Comparison of ENCODE assay signal across 25 mouse cellular contexts in the genomic region with DNA sequence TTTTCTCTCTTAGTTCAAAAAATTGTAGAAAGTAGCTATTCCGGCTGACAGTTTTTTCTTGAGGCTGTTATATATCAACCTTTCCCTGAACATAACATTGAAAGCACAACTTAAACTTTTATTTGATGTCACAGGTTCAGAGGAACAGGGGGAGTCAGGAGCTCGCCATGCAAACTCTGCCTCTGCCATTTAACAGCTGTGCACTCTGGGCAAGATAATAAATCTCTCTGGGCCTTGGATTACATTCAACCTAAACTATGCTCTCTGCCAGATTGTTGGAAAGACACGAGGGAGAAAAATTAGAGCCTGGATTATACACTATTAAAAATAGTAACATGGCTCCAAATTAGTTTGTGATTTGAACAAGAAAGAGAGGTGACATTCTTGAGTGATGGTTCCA. TPM values are rescaled to one million over a fixed set of nuclear protein-coding genes. Genes with fewer than 3 reads are reported as not detected.
DNase-seq lines count a peak whose midpoint lies in the region; ATAC-seq lines count a peak whose summit lies in the region.
"Had no signal": no experiment of that assay in that cellular context is flagged by ENCODE, and none has a peak within 500 bp of the region (broad histone marks: within the 10 kb centered on the region; RNA-seq: fewer than 3 reads in every experiment).

No protein-coding gene starts in this region.

- peak overlapping the region; percentile 45; the same call in 1 of the 2 replicates for H3K27ac ChIP-seq in kidney, embryonic 16.5 days (ENCODE audit: low read length)
- no peak overlapping the region for H3K27ac ChIP-seq in midbrain, embryonic 11.5 days (ENCODE audit: low read depth, low read length)
- H3K27ac ChIP-seq in midbrain, embryonic 10.5 days (replicated peaks) = no peak overlapping the region
- H3K27ac ChIP-seq: embryonic facial prominence, embryonic 12.5 days; embryonic facial prominence, embryonic 15.5 days; gastrocnemius, adult 2 months; heart, embryonic 10.5 days; heart, embryonic 13.5 days; hindbrain, embryonic 14.5 days; hindbrain, postnatal 0 days had no signal

- H3K36me3 ChIP-seq in kidney, embryonic 16.5 days (ENCODE audit: insufficient read depth, low read length) = no peaks in the 10 kb centered on the region
- H3K36me3 ChIP-seq in midbrain, embryonic 11.5 days (ENCODE audit: control insufficient read depth, insufficient read depth, low read length) = no peaks in the 10 kb centered on the region
- no peaks in the 10 kb centered on the region for H3K36me3 ChIP-seq in midbrain, embryonic 10.5 days
- H3K36me3 ChIP-seq: embryonic facial prominence, embryonic 12.5 days; embryonic facial prominence, embryonic 15.5 days; heart, embryonic 10.5 days; heart, embryonic 13.5 days had no signal

- 30% methylated on average over 3 of the region's 3 CpGs for WGBS in kidney, embryonic 16.5 days
- WGBS in midbrain, embryonic 11.5 days = 86% methylated on average over 3 of the region's 3 CpGs
- 82% methylated on average over 3 of the region's 3 CpGs for WGBS in midbrain, embryonic 10.5 days

- H3K4me2 ChIP-seq in kidney, embryonic 16.5 days (replicated peaks; ENCODE audit: low read depth, low read length) = no peak overlapping the region
- no peak overlapping the region for H3K4me2 ChIP-seq in midbrain, embryonic 11.5 days
- H3K4me2 ChIP-seq: embryonic facial prominence, embryonic 12.5 days; embryonic facial prominence, embryonic 15.5 days; heart, embryonic 13.5 days; hindbrain, embryonic 14.5 days had no signal

- peak; percentile 41 for DNase-seq in heart, adult 11 months
- DNase-seq in heart, adult 9 months (ENCODE audit: low spot score in 2 of 2) = no peak
- DNase-seq in kidney, postnatal 10 days = no peak
- peak; percentile 19 for DNase-seq in midbrain, embryonic 11.5 days (ENCODE audit: low spot score, missing footprints)
- DNase-seq in midbrain, embryonic 10.5 days (ENCODE audit: low spot score) = no peak
- DNase-seq: adrenal gland, postnatal 10 days; adrenal gland, postnatal 36 days; cerebellum, adult 18-20 months; cerebellum, adult 9-10 months; cerebellum, postnatal 14 days; forebrain, postnatal 0 days; gastrocnemius, adult 2 months; gastrocnemius, postnatal 14 days; heart, adult 18-20 months; heart, postnatal 14 days; heart, postnatal 4 days had no signal

- no peaks in the 10 kb centered on the region for H3K27me3 ChIP-seq in kidney, embryonic 16.5 days (ENCODE audit: insufficient read depth, low read length)
- no peaks in the 10 kb centered on the region for H3K27me3 ChIP-seq in midbrain, embryonic 11.5 days (ENCODE audit: control insufficient read depth, insufficient read depth, low read length)
- H3K27me3 ChIP-seq in midbrain, embryonic 10.5 days (ENCODE audit: low read depth, poor library complexity, severe bottlenecking) = no peaks in the 10 kb centered on the region
- H3K27me3 ChIP-seq: embryonic facial prominence, embryonic 12.5 days; embryonic facial prominence, embryonic 15.5 days; heart, embryonic 13.5 days had no signal

- peaks cover 12% of the 10 kb centered on the region for H3K4me1 ChIP-seq in kidney, embryonic 16.5 days (ENCODE audit: insufficient read depth, low read length)
- no peaks in the 10 kb centered on the region for H3K4me1 ChIP-seq in midbrain, embryonic 11.5 days (ENCODE audit: control insufficient read depth, insufficient read depth, low read length)
- no peaks in the 10 kb centered on the region for H3K4me1 ChIP-seq in midbrain, embryonic 10.5 days
- H3K4me1 ChIP-seq: embryonic facial prominence, embryonic 12.5 days; embryonic facial prominence, embryonic 15.5 days had no signal

- no peaks in the 10 kb centered on the region for H3K9me3 ChIP-seq in kidney, embryonic 16.5 days (ENCODE audit: low read length)
- H3K9me3 ChIP-seq in midbrain, embryonic 11.5 days (ENCODE audit: control insufficient read depth, low read length) = no peaks in the 10 kb centered on the region
- H3K9me3 ChIP-seq in midbrain, embryonic 10.5 days (replicated peaks) = no peaks in the 10 kb centered on the region
- H3K9me3 ChIP-seq: embryonic facial prominence, embryonic 12.5 days; embryonic facial prominence, embryonic 15.5 days; heart, embryonic 10.5 days; heart, embryonic 13.5 days had no signal

- H3K9ac ChIP-seq in kidney, embryonic 16.5 days (replicated peaks; ENCODE audit: low read length) = no peak overlapping the region
- no peak overlapping the region for H3K9ac ChIP-seq in midbrain, embryonic 11.5 days (ENCODE audit: low read length)
- H3K9ac ChIP-seq: embryonic facial prominence, embryonic 12.5 days; embryonic facial prominence, embryonic 15.5 days; forebrain, postnatal 0 days; heart, embryonic 13.5 days; hindbrain, embryonic 14.5 days had no signal

- ATAC-seq in kidney, embryonic 16.5 days (ENCODE audit: low FRiP score, low TSS enrichment) = no peak
- no peak for ATAC-seq in midbrain, embryonic 11.5 days (ENCODE audit: low FRiP score)
- ATAC-seq: activated CD4-positive, CD25-positive, alpha-beta regulatory T cell, adult 4 months; forebrain, embryonic 14.5 days; forebrain, postnatal 0 days; hindbrain, postnatal 0 days had no signal

- H3K4me3 ChIP-seq in kidney, embryonic 16.5 days (ENCODE audit: low read length) = no peak overlapping the region
- H3K4me3 ChIP-seq in midbrain, embryonic 11.5 days (ENCODE audit: low read depth, low read length) = no peak overlapping the region
- no peak overlapping the region for H3K4me3 ChIP-seq in midbrain, embryonic 10.5 days
- H3K4me3 ChIP-seq: embryonic facial prominence, embryonic 12.5 days; embryonic facial prominence, embryonic 15.5 days; gastrocnemius, adult 2 months; heart, embryonic 10.5 days; heart, embryonic 13.5 days had no signal

RNA-seq across cellular contexts. Expression of a gene that starts 37.3 kb away (rescaled TPM):
- polyA plus RNA-seq in kidney, embryonic 16.5 days (2015; fragmentation: Nextera tagmentation; extraction: Ambion mirVana) = 34.6 and 39.5 TPM in 2 replicates
- polyA plus RNA-seq in midbrain, embryonic 11.5 days (2014; fragmentation: Nextera tagmentation; extraction: Ambion mirVana) = 43.0 and 45.9 TPM in 2 replicates
- polyA plus RNA-seq in midbrain, embryonic 10.5 days (2016; fragmentation: Nextera tagmentation; extraction: Ambion mirVana) = 46.5 and 53.5 TPM in 2 replicates

Comparison
In these comparisons a context has a peak if more than half of its experiments do, and no peak if none do; other contexts are left out.
1. DNase-seq: peak in heart, adult 11 months (single experiment) and midbrain, embryonic 11.5 days (single experiment); none in heart, adult 9 months (0 of 2), kidney, postnatal 10 days (single experiment) and midbrain, embryonic 10.5 days (single experiment).